Mouse (Mus musculus) erythroid progenitor cell, adult 5-6 weeks (primary cell): ENCODE data around the gene 9230112D13Rik. TPM values are rescaled to one million over a fixed set of nuclear protein-coding genes. Genes with fewer than 3 reads are reported as not detected.

Source experiments
- ATAC-seq: replicated peaks from 2 replicates; pipeline ENCODE4 v1.8.0; 2016; ENCODE audit warnings: moderate number of reproducible peaks, mild to moderate bottlenecking, moderate TSS enrichment, inconsistent platforms; ENCODE audit not compliant: poor library complexity, low FRiP score, severe bottlenecking
- total RNA-seq, 2 experiments: library from RNA; stranded (forward) in 1 of 2; stranded (reverse) in 1 of 2; fragments of 150-400 nt in 1 of 2; fragments of 186-747, 209-891 nt in 1 of 2; gene quantifications; 2 replicates each; pipeline versions ENCODE4 v1.2.3 to v1.2.4; 2015 to 2017; ENCODE audit warnings: low replicate concordance in 2 of 2

The 9230112D13Rik gene
- total RNA-seq, 2 experiments from 2014 or later, result not detected

DNA sequence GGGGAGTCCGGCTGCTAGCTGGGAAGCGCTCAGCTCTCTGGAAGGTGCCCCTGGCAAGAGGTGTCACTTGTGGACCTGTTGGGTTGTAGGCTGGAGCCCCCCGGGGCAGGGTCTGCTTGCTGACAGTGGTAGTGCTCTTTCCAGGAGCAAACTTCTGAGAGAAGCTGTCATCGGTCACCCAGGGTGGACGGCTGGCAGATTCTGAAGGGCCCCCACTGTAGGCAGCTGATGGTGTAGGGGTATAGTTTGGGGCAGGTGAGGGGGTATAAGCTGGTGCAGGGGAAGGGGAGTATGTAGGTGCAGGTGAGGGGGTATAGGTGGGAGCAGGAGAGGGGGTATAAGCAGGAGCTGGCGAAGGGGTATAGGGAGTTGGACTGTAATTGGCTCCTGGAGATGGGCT lies 21.4 kb upstream of the 9230112D13Rik start:
- ATAC-seq, result no peak

DNA sequence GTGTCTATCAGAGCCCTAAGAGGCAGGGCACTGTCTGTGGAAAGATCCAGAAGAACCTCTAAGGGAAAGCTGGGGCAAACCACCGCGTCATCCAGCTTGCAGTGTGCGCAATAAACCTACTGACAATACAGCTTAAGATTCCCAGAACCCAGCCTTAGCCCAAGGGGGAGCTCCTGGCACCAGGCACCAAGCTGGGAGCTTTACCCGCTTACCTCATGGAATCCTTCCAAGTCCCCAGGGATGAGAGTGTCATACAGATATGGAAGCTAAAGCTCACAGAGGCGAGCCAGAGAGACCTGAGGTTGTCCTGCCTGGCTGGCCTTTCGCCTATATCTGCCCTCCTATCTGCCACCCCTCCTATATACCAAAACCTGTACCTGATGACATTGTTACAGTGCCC lies 21.0 kb upstream of the 9230112D13Rik start:
- ATAC-seq, result no peak

GRCm38 (mm10) chr14:34541896-34542295 lies 19.3 kb upstream of the 9230112D13Rik start:
- no peak for ATAC-seq

- ATAC-seq, result no peak
Measured at GRCm38 (mm10) chr14:34540685-34541162, 18.1 kb upstream of the 9230112D13Rik start.

- no peak for ATAC-seq
Measured at GRCm38 (mm10) chr14:34535883-34536282, 13.3 kb upstream of the 9230112D13Rik start.

- ATAC-seq, result no peak
Measured at GRCm38 (mm10) chr14:34533537-34533936, 10.9 kb upstream of the 9230112D13Rik start.

- ATAC-seq, result no peak
Measured at GRCm38 (mm10) chr14:34532536-34532935, 9.9 kb upstream of the 9230112D13Rik start.

DNA sequence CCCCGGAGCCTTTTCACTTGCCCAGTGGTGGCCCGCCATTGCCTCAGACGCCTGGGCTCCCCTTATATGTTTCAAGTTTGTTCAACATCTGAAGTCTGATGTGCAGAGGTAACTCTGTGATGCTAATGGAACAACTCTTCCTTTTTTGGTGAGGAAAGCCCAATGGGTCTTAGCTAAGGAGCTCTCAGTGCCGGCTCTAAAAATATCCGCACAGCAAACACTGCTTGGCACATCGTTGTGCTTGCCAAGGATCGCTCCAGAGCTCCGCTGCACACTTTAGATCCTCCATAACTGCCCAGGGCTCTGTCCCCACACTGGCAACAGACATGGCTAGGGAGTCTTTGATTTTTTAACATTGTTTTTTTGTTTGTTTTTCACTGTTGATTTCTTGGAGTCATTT lies 6.2 kb upstream of the 9230112D13Rik start:
- ATAC-seq, result no peak

DNA sequence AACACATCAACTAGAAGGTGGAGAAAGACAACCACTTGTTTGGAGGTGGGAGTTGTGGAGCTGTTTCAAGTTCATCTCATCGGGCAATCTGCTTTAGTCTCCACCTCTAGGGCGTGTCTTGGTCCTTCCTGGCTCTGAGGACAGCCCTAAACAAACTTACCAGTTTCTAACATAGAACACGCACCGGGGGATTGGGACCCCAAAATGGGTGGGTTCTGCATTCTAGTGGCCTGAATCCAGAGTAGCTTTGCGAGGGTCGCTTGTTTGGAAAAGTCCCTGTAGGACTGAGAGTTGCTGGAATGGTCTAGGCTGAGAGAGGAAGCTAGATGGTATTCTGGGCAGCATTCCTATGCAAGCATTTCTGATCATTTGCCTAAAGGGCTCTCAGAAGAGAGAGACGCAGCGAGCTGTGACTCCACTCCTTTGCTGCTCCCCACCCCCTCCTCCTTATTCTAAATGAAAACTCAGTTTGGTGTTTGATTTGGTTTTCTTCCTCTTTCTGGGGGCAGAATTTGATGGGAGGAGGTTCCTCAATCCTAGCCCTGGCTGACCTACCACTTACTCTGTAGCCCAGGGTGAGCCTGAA lies 4.5 kb downstream of the 9230112D13Rik start:
- ATAC-seq, result no peak

DNA sequence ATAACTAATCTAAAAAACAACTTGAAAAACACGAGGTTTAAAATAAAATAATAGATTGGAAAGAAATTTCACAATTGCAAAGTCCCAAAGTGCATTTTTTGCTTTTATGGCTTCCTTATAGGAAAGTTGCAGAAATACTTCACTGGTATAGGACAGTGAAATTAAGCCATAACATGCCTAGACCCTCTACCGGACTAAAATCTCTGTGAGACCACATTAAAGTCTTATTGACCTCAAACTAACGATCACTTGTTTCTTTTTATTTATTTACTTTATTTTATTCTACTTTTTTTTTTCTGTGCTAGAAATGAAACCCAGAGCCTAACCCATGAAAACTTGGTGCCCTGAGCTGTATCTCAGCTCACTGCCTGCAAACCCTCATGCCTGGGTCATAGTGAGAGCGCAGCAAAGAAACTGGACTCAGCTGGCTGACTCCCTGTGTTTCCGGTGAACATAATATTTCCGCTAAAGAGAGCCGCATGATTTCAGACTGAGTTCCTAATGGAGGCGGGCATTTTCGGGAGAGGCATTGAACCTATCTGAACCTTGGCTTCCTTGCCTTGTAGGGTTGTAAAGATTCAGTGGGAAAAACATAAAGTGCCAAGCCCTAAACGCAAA lies 5.5 kb downstream of the 9230112D13Rik start:
- no peak for ATAC-seq

DNA sequence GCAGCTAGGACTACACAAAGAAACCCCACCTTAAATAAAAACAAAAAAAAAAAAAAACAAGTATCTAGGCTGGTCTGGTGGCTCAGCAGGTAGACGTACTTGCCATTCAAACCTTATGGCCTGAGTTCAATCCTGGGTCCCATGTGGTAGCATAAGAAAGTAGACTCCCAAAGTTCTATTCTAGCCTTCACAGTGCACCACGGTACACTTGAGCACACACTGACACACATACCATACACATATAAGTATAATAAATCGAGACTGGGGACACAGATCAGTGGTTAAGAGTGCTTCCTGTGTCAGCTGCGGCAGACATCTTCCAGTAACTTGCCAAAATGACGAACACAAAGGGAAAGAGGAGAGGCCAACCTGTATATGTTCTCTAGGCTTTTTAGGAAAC lies 6.7 kb downstream of the 9230112D13Rik start:
- ATAC-seq, result no peak

DNA sequence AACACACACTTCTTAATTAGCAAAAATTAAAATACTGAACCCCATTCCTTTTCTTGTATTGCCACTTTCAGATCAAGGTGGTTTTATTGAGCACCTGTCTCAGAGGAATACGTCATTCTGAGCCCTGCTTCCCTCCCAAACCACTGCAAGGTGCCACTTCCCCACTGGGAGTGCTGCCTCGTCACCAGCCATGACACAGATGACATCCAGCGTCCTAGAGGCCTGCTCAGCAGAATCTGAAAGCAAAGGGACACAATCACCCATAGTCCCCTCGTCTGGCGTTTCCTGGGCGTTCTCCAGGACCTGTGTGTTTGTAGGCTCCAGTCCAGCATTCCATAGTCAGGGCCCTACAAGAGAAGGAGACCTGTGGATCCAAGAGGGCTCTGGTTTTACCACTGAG lies 8.5 kb downstream of the 9230112D13Rik start:
- ATAC-seq, result no peak

GRCm38 (mm10) chr14:34512602-34513001 lies 10.0 kb downstream of the 9230112D13Rik start:
- no peak for ATAC-seq

DNA sequence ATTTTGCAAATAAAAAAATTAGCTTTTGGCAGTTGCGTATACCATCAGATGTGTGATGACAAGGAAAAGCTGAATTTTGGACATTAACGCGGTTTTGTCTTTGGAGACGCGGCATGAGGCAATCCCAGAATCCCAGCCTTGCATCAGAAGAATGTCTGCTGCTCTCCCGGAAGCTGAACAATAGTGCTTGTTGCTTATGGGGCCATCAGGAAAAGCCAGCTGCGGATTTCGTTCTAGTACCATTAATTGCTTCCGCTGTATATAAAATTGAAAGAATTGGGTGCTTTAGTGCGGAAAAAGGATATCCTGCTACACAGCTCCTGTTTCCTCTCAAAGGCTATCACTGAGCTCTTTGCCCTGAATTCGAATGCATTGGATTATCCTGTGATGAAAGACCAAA lies 10.7 kb downstream of the 9230112D13Rik start:
- no peak for ATAC-seq

GRCm38 (mm10) chr14:34508842-34509439 lies 13.7 kb downstream of the 9230112D13Rik start:
- ATAC-seq, result no peak

- no peak for ATAC-seq
Measured at GRCm38 (mm10) chr14:34508187-34508840, 14.3 kb downstream of the 9230112D13Rik start.

DNA sequence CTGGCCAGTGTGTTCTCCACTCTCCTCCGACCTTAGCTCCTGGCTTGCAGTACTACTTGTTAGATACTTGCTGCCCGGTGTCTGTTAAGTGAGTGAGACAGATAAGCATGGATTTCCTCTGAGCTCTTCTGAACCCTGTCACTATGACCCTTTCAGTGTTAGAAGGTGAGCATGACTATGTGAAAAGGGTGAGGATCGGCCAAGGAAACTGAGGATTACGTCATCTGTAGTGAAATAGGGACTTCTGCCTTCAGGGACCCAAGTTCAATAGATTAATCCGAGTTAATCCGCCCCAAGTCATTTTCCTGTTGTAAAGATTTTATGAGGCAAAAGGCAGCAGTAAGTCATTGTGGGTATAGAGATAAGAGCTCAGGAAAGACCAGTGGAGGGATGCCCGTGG lies 17.3 kb downstream of the 9230112D13Rik start:
- ATAC-seq, result no peak

GRCm38 (mm10) chr14:34504377-34504776 lies 18.2 kb downstream of the 9230112D13Rik start:
- no peak for ATAC-seq

- ATAC-seq, result no peak
Measured at GRCm38 (mm10) chr14:34503759-34504158, 18.8 kb downstream of the 9230112D13Rik start.

GRCm38 (mm10) chr14:34503325-34503647 lies 19.3 kb downstream of the 9230112D13Rik start, which contains the start of gene Bmpr1a:
Gene Bmpr1a (minus strand): TSS chr14:34503341.
- ATAC-seq, result no peak
